Mouse (Mus musculus) layer of hippocampus, adult 9-11 months (tissue): ENCODE data around the gene Fbxl14.
"Not testable (repeated sequence)": the region's sequence is repeated elsewhere in the genome, so short reads cannot be mapped to it uniquely, and the experiment has no call there.

Experiments used
- DNase-seq: peaks from one replicate; pipeline ENCODE4 v3.0.0; 2022

Gene Fbxl14

DNA sequence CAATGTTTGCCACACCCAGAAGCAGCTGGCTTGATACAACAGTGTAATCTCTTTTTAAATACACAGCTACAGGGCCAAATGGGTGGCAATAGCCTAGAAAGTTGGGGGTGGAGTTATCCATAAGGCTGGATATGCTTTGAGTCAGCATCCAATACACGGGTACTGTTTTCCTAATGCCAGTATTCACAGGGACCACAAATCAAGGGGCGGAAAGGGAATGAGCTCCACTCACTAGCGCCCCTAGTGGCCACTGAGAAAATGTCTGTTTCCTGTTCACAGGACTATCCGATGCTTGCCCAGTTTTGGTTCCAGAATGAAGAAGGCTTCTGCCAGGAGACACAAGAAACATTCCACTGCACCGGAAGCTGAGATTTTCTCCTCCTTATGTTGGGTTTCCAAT is 7.3 kb upstream of the Fbxl14 start:
- DNase-seq = no peak

DNA sequence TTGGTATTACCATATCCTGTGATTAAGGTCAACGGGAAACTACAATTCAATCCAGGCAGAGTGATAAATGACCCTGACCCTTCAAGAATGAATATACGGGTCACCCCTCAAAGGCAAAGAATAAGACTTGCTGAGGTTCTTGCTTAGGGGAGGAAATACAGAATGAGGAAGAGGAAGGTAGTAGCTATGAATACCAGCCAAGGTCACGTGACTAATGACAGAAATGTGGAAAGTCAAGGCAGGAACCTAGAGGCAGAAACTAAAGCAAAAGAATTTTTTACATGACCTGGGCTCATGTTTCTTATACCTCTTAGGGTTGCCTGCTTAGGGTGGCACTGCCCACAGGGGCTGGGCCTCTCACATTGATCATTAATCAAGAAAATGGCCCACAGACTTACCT is 6.8 kb upstream of the Fbxl14 start:
- no peak for DNase-seq

GRCm38 (mm10) chr6:119473446-119473845 is 6.0 kb upstream of the Fbxl14 start:
- no peak for DNase-seq

- no peak for DNase-seq
These were observed 5.5 kb upstream of the Fbxl14 start for GRCm38 (mm10) chr6:119473992-119474391.

DNA sequence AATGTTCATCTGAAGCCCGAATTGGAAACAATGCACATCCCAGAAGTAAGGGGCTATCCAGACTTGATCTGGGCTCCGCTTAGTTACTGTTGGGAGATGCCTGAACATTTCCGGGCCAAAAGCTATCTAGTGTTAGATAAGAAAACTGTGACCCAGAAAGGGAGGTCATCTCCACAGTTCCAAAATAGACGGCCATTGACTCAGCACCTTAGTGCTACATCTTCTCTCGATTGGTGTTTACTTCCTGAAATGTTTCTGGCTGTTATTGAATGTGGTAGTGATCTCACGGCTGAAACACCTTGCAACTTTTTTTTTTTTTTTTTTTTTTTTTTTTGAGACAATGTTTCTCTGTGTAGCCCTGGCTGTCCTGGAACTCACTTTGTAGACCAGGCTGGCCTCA is 3.5 kb upstream of the Fbxl14 start:
- no peak for DNase-seq

- no peak for DNase-seq
These were observed 1.7 kb upstream of the Fbxl14 start for GRCm38 (mm10) chr6:119477686-119478310.

GRCm38 (mm10) chr6:119478560-119479342 is 717 bp upstream of the Fbxl14 start:
- DNase-seq = peak; percentile 86

GRCm38 (mm10) chr6:119479876-119480705 is 623 bp downstream of the Fbxl14 start:
- peak; percentile 31 for DNase-seq

DNA sequence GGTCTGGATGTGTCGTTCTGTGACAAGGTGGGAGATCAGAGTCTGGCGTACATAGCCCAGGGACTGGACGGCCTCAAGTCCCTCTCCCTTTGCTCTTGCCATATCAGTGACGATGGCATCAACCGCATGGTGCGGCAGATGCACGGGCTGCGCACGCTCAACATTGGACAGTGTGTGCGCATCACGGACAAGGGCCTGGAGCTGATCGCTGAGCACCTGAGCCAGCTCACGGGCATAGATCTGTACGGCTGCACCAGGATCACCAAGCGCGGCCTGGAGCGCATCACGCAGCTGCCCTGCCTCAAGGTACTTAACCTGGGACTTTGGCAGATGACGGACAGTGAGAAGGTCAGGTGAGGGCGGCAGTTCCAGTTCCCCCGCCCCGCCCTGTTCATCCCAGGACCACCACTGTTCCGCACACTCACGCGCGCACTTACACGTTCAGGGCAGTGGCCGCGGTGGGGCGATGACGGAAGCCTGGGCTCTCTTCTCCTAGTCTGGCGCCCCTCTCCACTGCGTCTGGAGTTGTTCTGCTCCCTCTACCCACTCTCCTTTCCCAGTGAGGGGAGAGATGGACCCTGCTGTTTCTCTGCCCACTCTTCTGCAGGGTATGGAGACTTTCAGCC is 1.4 kb downstream of the Fbxl14 start:
- DNase-seq = peak; percentile 22

- DNase-seq = not testable (repeated sequence)
These were observed 2.4 kb downstream of the Fbxl14 start for GRCm38 (mm10) chr6:119481741-119482390.

DNA sequence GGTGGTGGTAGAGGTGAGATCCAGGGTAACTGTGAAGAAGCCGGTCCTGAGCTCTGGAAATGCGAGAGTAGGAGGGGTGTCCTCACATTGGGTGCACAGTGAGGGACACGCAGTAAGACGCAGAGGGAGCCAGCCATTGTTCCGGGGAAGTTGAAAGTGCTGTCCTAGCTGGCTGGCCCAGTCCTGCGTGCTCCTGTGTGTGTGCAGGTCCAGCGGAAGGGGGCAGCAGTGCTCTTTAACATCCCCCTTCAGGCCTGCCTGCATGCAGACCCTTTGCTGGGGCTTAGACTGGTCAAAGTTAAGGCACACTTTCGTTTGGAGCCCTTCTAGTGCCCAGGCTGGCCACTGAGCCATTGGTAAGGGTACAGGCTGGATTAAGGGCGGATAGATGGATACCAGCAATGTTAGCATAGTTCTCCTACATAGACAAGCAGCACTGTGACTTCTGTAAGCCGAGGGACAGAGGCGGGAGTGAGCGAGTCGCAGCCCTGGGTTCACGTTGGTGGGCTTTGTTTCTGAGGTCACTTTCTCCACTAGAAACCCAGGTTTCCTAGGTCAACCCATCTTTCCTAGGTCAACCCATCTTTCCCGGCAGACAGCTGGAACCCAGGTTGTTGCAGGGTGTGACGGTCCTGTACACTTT is 3.6 kb downstream of the Fbxl14 start:
- DNase-seq = peak; percentile 48

- no peak for DNase-seq
These were observed 6.0 kb downstream of the Fbxl14 start for GRCm38 (mm10) chr6:119485486-119485885.

GRCm38 (mm10) chr6:119486381-119487084 is 7.1 kb downstream of the Fbxl14 start:
- no peak for DNase-seq

DNA sequence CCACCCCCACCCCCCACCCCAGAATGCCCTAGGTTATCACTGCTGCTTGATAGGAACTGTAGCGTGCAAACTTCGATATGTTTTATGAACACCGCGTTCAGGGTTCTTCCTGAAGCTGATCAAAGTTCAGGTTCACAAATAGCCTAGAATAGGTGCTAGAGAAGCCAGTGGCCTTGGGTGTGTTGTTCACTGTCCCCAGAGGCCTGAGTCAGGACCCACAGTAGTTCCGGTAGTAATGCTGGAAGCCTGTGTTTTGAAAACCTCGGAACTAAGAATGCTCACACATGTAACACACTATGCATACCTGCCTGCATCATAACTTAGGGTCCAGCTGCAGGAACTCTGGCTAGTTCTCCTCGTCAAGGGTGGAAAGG is 7.6 kb downstream of the Fbxl14 start:
- DNase-seq = no peak

- DNase-seq = no peak
These were observed 8.2 kb downstream of the Fbxl14 start for GRCm38 (mm10) chr6:119487619-119488018.

DNA sequence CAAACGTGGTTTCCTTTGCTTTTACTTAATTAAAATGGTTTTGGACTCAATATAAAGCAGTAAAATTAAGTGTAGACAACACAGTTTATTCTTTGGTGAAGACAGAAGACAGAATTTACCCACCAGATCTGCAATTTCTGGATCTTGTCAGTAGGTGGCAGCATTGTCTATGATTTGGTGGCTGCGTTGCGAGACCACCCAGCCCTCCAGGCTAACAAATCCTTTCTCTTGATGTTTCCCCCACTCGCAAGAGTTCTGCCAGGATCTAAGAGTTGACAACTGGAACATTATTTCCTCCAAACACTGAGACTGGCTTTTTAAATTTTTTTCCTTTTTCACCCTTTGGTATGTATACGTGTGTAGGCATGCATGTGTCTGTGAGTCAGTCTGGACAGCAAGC is 10.3 kb downstream of the Fbxl14 start:
- no peak for DNase-seq

DNA sequence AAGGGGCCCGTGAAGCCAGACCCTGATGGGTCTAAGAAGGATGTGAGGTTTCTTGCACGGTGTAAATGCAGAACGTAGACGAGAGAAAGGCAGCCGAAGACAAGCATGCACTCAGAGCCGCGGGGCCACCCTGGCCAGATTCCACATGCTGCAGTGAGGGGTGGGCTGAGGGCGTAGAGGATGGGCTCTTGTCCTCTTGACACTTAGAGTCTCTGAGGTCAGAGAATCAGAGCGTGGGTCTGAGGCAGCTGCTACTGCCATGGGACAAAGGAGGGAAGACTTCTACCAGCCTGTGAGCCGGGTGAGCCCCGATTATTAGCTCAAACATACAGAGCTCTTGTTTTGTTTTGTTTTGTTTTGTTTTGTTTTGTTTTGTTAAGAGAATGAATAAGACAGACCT is 11.1 kb downstream of the Fbxl14 start:
- DNase-seq = no peak

- DNase-seq = no peak
These were observed 11.5 kb downstream of the Fbxl14 start for GRCm38 (mm10) chr6:119491006-119491405.

DNA sequence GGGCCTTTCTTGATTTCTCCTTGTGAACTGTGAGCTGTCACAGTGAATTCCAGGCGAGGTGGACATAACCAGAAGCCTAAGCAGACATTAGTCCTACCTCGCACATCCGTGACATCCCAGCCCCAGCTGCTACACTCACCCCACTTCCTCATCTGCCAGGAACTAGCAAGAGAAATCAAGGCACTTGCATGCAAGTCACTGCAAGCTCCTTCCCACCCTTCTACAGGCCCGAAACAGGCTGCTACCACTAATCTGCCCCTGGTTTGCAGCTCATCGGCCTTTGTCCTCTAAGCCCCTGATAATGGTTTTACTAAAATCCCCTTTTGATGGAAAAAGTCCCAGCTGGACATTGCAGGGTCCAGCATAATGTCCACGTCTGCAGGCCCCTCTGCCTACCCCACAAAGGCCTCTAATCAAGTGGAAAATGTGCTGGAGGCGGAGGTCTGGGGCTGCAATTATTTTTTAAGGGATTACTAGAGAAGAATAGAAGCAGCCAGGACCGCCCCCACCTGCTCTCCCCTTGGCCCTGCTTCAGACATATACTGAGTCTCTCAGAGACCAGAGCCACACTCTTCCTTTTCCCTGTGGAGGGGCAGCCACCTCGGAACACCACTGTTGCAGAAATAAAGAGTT is 12.6 kb downstream of the Fbxl14 start:
- no peak for DNase-seq

GRCm38 (mm10) chr6:119492630-119493014 is 13.2 kb downstream of the Fbxl14 start:
- DNase-seq = no peak

GRCm38 (mm10) chr6:119499271-119499670 is 19.8 kb downstream of the Fbxl14 start:
- no peak for DNase-seq
